Mouse (Mus musculus): Measurements from ENCODE around the gene Nagpa. TPM values are rescaled to one million over a fixed set of nuclear protein-coding genes. Genes with fewer than 3 reads are reported as not detected.

Gene Nagpa
- polyA plus RNA-seq, 1 experiment from 2014 or later, result 10.7 TPM

DNA sequence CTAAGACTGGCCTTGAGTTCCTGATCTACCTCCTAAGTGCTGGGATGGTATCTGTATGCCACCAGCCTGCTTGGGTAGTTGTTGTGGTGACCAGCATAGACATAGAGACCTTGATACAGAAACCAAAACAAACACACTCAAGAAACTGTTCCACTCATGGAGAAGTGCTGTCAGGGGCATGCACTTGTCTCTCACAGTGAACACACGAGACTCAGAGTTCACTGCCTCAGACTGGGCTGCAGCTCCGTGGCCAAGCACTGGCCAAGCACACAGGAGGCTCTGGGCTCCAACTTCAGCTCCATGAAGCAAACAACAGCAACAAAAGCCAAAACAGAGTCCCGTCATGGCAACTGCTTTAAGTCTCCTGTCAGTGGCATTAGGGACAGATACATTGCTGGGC, 48.8 kb downstream of the Nagpa start:
- peaks cover 12% of the 10 kb centered on the region for H3K4me1 ChIP-seq (ENCODE audit: control insufficient read depth, insufficient read depth, low read length)
- 75% methylated on average over 3 of the region's 3 CpGs for WGBS

DNA sequence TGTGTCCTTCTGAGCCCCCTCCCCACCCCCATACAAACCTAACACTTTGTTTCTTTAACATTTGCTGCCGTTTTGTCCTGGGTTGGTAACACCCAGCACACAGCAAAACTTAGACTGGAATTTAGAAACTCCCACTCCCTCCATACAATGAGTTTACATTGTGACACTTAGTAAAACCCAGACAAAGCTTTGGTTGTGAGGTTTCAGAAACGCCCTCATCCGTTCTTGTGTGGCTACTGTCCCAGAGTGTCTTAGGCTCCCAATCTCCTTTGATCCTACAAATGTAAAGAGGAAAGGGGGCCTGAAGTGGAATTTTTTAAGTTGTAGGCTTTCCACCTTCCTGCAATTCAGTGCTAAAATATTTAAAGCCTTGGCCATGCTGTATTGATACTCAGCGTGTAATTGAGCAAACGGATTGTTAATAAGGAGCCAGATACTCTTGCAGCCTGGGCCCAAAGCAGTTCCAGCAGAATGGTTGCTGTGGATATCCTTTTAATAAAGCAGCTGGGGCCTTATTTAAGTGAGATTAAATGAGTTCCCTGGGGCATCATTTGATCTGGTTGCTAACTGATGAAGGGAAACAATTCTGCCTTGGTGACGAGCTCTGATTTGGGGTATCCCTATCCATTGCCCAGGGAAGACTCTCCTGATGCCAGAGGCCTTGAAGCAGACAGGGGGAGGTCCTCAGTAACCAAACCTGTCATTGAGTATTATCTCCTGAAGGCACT, 50.3 kb downstream of the Nagpa start:
- peak; percentile 38; the same call in 1 of the 2 replicates for ATAC-seq (ENCODE audit: low FRiP score)

More for the DNA sequence above, 48.8 kb downstream of the Nagpa start:
- H3K9me3 ChIP-seq (ENCODE audit: control insufficient read depth, low read length), result no peaks in the 10 kb centered on the region
- H3K4me2 ChIP-seq, result no peak overlapping the region
- H3K4me3 ChIP-seq (ENCODE audit: low read depth, low read length), result no peak overlapping the region
- no peak overlapping the region for H3K27ac ChIP-seq (ENCODE audit: low read depth, low read length)
- H3K9ac ChIP-seq (ENCODE audit: low read length), result no peak overlapping the region
- no peak for DNase-seq (ENCODE audit: low spot score, missing footprints)
- ATAC-seq (ENCODE audit: low FRiP score), result no peak
- H3K36me3 ChIP-seq (ENCODE audit: control insufficient read depth, insufficient read depth, low read length), result no peaks in the 10 kb centered on the region
- no peaks in the 10 kb centered on the region for H3K27me3 ChIP-seq (ENCODE audit: control insufficient read depth, insufficient read depth, low read length)

DNA sequence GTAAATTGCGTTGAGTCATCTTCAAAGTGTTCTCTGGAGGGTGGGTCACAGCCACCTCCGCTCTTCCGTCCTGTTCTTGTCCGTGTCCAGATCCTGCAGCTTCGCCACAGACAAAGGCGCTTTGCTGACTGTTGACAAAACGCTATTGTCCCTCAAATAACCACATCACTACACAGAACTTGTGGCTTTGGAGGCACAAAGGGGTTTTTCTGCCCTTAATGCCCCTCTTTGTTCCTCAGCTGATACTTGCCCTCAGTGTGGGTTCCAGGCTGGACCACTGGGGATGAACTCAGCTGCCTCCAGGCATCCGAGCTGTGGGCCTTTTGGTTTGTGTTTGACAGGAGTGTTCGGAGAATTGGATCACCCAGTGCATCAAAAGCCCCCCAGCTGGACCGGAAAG, 53.3 kb downstream of the Nagpa start:
- DNase-seq (ENCODE audit: low spot score, missing footprints) (no peak), ATAC-seq (ENCODE audit: low FRiP score) (no peak)
- no peak overlapping the region for H3K27ac ChIP-seq (ENCODE audit: low read depth, low read length)
- WGBS, result 61% methylated on average over 10 of the region's 10 CpGs
- no peak overlapping the region for H3K4me2 ChIP-seq
- peaks cover 23% of the 10 kb centered on the region for H3K4me1 ChIP-seq (ENCODE audit: control insufficient read depth, insufficient read depth, low read length)
- no peaks in the 10 kb centered on the region for H3K9me3 ChIP-seq (ENCODE audit: control insufficient read depth, low read length)
- H3K27me3 ChIP-seq (ENCODE audit: control insufficient read depth, insufficient read depth, low read length), result peaks cover 8% of the 10 kb centered on the region; the same call in 1 of the 2 replicates
- H3K4me3 ChIP-seq (ENCODE audit: low read depth, low read length), result no peak overlapping the region
- no peak overlapping the region for H3K9ac ChIP-seq (ENCODE audit: low read length)
- no peaks in the 10 kb centered on the region for H3K36me3 ChIP-seq (ENCODE audit: control insufficient read depth, insufficient read depth, low read length)

More for the DNA sequence above, 50.3 kb downstream of the Nagpa start:
- Histone ChIP-seq H3K27me3 (ENCODE audit: control insufficient read depth, insufficient read depth, low read length) (no peaks in the 10 kb centered on the region), H3K4me3 (ENCODE audit: low read depth, low read length) (no peak overlapping the region), H3K9ac (ENCODE audit: low read length) (peak overlapping the region; percentile 24; the same call in 1 of the 2 replicates), H3K9me3 (ENCODE audit: control insufficient read depth, low read length) (no peaks in the 10 kb centered on the region), H3K27ac (ENCODE audit: low read depth, low read length) (no peak overlapping the region), H3K36me3 (ENCODE audit: control insufficient read depth, insufficient read depth, low read length) (no peaks in the 10 kb centered on the region), H3K4me1 (ENCODE audit: control insufficient read depth, insufficient read depth, low read length) (peaks cover 12% of the 10 kb centered on the region), H3K4me2 (no peak overlapping the region)
- no peak for DNase-seq (ENCODE audit: low spot score, missing footprints)
- WGBS, result 26% methylated on average over 6 of the region's 6 CpGs

DNA sequence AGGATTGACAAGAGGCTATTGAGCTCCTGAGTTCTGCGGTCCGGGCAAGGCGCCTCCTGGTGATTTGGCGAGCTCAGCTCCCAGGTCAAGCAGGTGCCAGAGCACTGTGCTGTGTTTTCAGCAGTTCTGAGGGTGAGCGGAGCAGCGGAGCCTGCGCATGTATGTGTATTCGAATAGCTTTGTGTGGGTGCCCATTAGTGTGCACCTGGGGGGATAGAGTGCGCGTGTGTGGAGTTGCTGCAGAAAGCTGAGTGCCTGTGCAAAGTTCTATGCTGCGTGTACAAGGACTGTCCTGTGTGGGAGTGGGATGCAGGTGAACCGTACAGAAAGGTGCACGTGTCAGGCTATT, 56.8 kb downstream of the Nagpa start, which contains the start of gene Sec14l5:
TSS of gene Sec14l5 (plus strand) at position 73 of the 349 bp plus-strand sequence.
- no peak; the same call in 1 of the 2 replicates for ATAC-seq (ENCODE audit: low FRiP score)
- Histone ChIP-seq H3K36me3 (ENCODE audit: control insufficient read depth, insufficient read depth, low read length) (no peaks in the 10 kb centered on the region), H3K4me2 (peak within 1 kb of the TSS; percentile 59), H3K9me3 (ENCODE audit: control insufficient read depth, low read length) (no peaks in the 10 kb centered on the region), H3K4me1 (ENCODE audit: control insufficient read depth, insufficient read depth, low read length) (peaks cover 15% of the 10 kb centered on the region), H3K4me3 (ENCODE audit: low read depth, low read length) (peak within 1 kb of the TSS; percentile 34), H3K9ac (ENCODE audit: low read length) (peak within 1 kb of the TSS; percentile 21; the same call in 1 of the 2 replicates), H3K27me3 (ENCODE audit: control insufficient read depth, insufficient read depth, low read length) (peaks cover 8% of the 10 kb centered on the region; the same call in 1 of the 2 replicates), H3K27ac (ENCODE audit: low read depth, low read length) (no peak within 1 kb of the TSS)
- WGBS, result 18% methylated on average over 13 of the region's 13 CpGs
- DNase-seq (ENCODE audit: low spot score, missing footprints), result no peak

DNA sequence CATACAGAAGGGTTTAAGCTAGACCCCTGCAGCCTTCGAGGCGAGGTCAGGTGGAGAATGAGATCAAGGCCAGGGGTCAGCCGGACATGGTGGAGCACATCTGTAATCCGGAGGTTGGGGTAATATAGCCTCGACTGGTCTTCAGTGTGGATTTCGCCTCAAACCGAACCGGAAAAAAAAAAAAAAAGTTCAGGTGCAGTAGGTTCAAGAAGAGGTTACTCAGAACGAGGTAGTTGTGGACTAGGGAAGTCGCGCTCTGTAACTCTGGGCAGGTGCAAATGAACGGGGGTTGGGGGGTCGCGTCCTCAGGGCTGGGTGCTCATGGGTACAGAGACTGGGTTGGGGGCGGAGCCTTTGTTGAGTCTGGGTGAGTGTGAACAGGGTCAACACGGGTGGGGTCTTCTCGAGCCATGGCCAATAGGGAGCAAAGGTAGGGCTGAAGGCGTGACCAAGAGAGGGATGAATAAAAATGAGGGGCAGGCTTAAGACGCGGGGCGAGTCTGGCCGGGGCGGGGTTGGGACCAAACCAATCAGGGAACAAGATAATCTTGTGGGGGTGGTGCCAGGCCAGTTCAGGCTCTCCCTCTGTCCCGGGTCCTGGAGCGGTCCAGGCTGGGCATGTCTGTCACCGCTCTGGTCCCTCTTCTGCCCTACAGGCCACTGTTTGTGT, 57.3 kb downstream of the Nagpa start:
- Histone ChIP-seq H3K36me3 (ENCODE audit: control insufficient read depth, insufficient read depth, low read length) (no peaks in the 10 kb centered on the region), H3K4me3 (ENCODE audit: low read depth, low read length) (peak overlapping the region; percentile 34), H3K4me1 (ENCODE audit: control insufficient read depth, insufficient read depth, low read length) (peaks cover 15% of the 10 kb centered on the region), H3K9me3 (ENCODE audit: control insufficient read depth, low read length) (no peaks in the 10 kb centered on the region), H3K27ac (ENCODE audit: low read depth, low read length) (no peak overlapping the region), H3K4me2 (peak overlapping the region; percentile 59), H3K9ac (ENCODE audit: low read length) (peak overlapping the region; percentile 21; the same call in 1 of the 2 replicates), H3K27me3 (ENCODE audit: control insufficient read depth, insufficient read depth, low read length) (peaks cover 8% of the 10 kb centered on the region; the same call in 1 of the 2 replicates)
- ATAC-seq (ENCODE audit: low FRiP score) (peak; percentile 93), DNase-seq (ENCODE audit: low spot score, missing footprints) (peak; percentile 92)
- 2% methylated on average over 26 of the region's 26 CpGs for WGBS

DNA sequence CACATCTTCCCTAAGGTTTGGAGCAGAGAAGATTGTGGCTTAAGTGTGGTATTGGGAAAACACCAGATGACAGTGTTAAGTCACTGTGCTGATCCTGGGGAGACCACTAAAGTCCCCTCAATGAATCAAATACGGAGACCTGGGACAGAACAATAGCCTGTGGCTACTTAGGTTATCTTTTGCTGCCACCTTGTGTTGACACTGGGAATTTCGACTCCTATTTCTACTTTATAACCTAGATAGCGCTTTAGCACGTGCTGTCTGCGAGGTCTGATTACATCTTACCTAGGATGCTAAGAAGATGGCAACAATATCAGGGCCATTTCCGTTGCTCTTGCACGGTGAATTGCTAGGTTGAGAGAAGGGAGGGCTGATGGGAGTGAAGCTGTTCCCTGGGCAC, 58.2 kb downstream of the Nagpa start:
- H3K27me3 ChIP-seq (ENCODE audit: control insufficient read depth, insufficient read depth, low read length), result peaks cover 8% of the 10 kb centered on the region; the same call in 1 of the 2 replicates
- H3K9ac ChIP-seq (ENCODE audit: low read length), result no peak overlapping the region
- no peaks in the 10 kb centered on the region for H3K36me3 ChIP-seq (ENCODE audit: control insufficient read depth, insufficient read depth, low read length)
- 1% methylated on average over 7 of the region's 7 CpGs for WGBS
- H3K4me2 ChIP-seq, result no peak overlapping the region
- DNase-seq (ENCODE audit: low spot score, missing footprints) (peak; percentile 99), ATAC-seq (ENCODE audit: low FRiP score) (peak; percentile 43)
- no peak overlapping the region for H3K27ac ChIP-seq (ENCODE audit: low read depth, low read length)
- no peaks in the 10 kb centered on the region for H3K9me3 ChIP-seq (ENCODE audit: control insufficient read depth, low read length)
- peaks cover 14% of the 10 kb centered on the region for H3K4me1 ChIP-seq (ENCODE audit: control insufficient read depth, insufficient read depth, low read length)
- H3K4me3 ChIP-seq (ENCODE audit: low read depth, low read length), result no peak overlapping the region

Small RNAs within 50 kb of the gene (microRNA-seq; reads per million reads assigned to microRNA genes)
- gene Gm23689 (not detected), gene Gm26095 (not detected), gene Mir6364 (not detected)

Other genes starting within 250 kb of the Nagpa start
- 39.8 and 42.4 TPM in 2 replicates for gene Anks3, start 239.8 kb downstream of the Nagpa start, polyA plus RNA-seq (2014; fragmentation: Nextera tagmentation; extraction: Ambion mirVana)
- gene Sept12, start 206.2 kb downstream of the Nagpa start, polyA plus RNA-seq (2014; fragmentation: Nextera tagmentation; extraction: Ambion mirVana), result not detected in 2 replicates
- gene Smim22, start 196.7 kb downstream of the Nagpa start, polyA plus RNA-seq (2014; fragmentation: Nextera tagmentation; extraction: Ambion mirVana), result not detected in 2 replicates
- 67.4 and 69.3 TPM in 2 replicates for gene Rogdi, start 190.5 kb downstream of the Nagpa start, polyA plus RNA-seq (2014; fragmentation: Nextera tagmentation; extraction: Ambion mirVana)
- gene Glyr1, start 154.1 kb downstream of the Nagpa start, polyA plus RNA-seq (2014; fragmentation: Nextera tagmentation; extraction: Ambion mirVana), result 168 and 179 TPM in 2 replicates
- gene Ubn1, start 154.0 kb downstream of the Nagpa start, polyA plus RNA-seq (2014; fragmentation: Nextera tagmentation; extraction: Ambion mirVana), result 22.0 and 24.1 TPM in 2 replicates
- gene Ppl, start 71.6 kb downstream of the Nagpa start, polyA plus RNA-seq (2014; fragmentation: Nextera tagmentation; extraction: Ambion mirVana), result 0.44 and 0.48 TPM in 2 replicates
- gene Sec14l5, start 56.9 kb downstream of the Nagpa start, polyA plus RNA-seq (2014; fragmentation: Nextera tagmentation; extraction: Ambion mirVana), result 0.23 and 0.25 TPM in 2 replicates
- 5.4 and 5.8 TPM in 2 replicates for gene AU021092, start 18.3 kb upstream of the Nagpa start, polyA plus RNA-seq (2014; fragmentation: Nextera tagmentation; extraction: Ambion mirVana)
- 24.3 and 26.6 TPM in 2 replicates for gene Alg1, start 29.6 kb upstream of the Nagpa start, polyA plus RNA-seq (2014; fragmentation: Nextera tagmentation; extraction: Ambion mirVana)
- 13.2 and 15.0 TPM in 2 replicates for gene Eef2kmt, start 52.0 kb upstream of the Nagpa start, polyA plus RNA-seq (2014; fragmentation: Nextera tagmentation; extraction: Ambion mirVana)